Mouse (Mus musculus) lung, postnatal 0 days (tissue): ENCODE measurements around the gene Ttc33. TPM values are rescaled to one million over a fixed set of nuclear protein-coding genes. Genes with fewer than 3 reads are reported as not detected.

Experiments used
- ATAC-seq: fragments of 200-750 bp; cut with Nextera tagmentation; 2 replicates; pipeline ENCODE4 v1.8.0; 2017; ENCODE audit warnings: moderate library complexity
- DNase-seq: peaks from one replicate; pipeline ENCODE4 v3.0.0-alpha.2; 2016; ENCODE audit warnings: low spot score
- H3K27ac ChIP-seq: fragments of 300-500 bp; sonication (generic); 2 replicates; pipeline ENCODE4 v1.5.1; 2014; ENCODE audit warnings: antibody characterized with exemption, mild to moderate bottlenecking, low read length, mixed read lengths
- H3K27me3 ChIP-seq: fragments of 300-500 bp; sonication (generic); replicated peaks from 2 replicates; pipeline ENCODE4 v1.6.1; 2014; ENCODE audit warnings: low read length, mixed read lengths; ENCODE audit not compliant: insufficient read depth
- H3K36me3 ChIP-seq: fragments of 300-500 bp; sonication (generic); 2 replicates; pipeline ENCODE4 v1.6.1; 2014; ENCODE audit warnings: low read length, mixed read lengths; ENCODE audit not compliant: insufficient read depth
- H3K4me1 ChIP-seq: fragments of 300-500 bp; sonication (generic); 2 replicates; pipeline ENCODE4 v1.6.1; 2014; ENCODE audit warnings: antibody characterized with exemption, low read depth, low read length, mixed read lengths; ENCODE audit not compliant: insufficient read depth
- H3K4me2 ChIP-seq: fragments of 300-500 bp; sonication (generic); replicated peaks from 2 replicates; pipeline ENCODE4 v1.6.1; 2014; ENCODE audit warnings: low read depth, mild to moderate bottlenecking, low read length, moderate library complexity, mixed read lengths
- H3K4me3 ChIP-seq: fragments of 300-500 bp; sonication (generic); 2 replicates; pipeline ENCODE4 v1.5.1; 2014; ENCODE audit warnings: low read depth, low read length
- H3K9ac ChIP-seq: fragments of 300-500 bp; sonication (generic); replicated peaks from 2 replicates; pipeline ENCODE4 v1.6.1; 2014; ENCODE audit warnings: low read depth, mild to moderate bottlenecking
- H3K9me3 ChIP-seq: fragments of 300-500 bp; sonication (generic); 2 replicates; pipeline ENCODE4 v1.6.1; 2016; ENCODE audit warnings: low read length, mixed read lengths
- CTCF ChIP-seq: IDR thresholded peaks from 2 replicates; pipeline ENCODE4 v1.5.1; 2016; ENCODE audit warnings: antibody characterized with exemption, mild to moderate bottlenecking
- EP300 ChIP-seq: IDR thresholded peaks from 2 replicates; pipeline ENCODE4 v1.6.1; 2016; ENCODE audit warnings: antibody characterized with exemption, mild to moderate bottlenecking, control low read depth
- WGBS: fragments of 180-500 bp; shearing (Covaris S2); extraction: QIAGEN DNeasy Blood & Tissue Kit; methylation state at CpG from one replicate; pipeline ENCODE4 v1.1.7; 2014; 5-methylcytosine and 5-hydroxymethylcytosine counted together
- polyA plus RNA-seq: library from polyadenylated mRNA; unstranded; fragments of >200 nt; fragmentation: Nextera tagmentation; extraction: Ambion mirVana; gene quantifications from 2 replicates; pipeline ENCODE4 v1.2.1, GENCODE M21; 2015

The Ttc33 gene
- polyA plus RNA-seq, 1 experiment from 2014 or later: 35.9 TPM

DNA sequence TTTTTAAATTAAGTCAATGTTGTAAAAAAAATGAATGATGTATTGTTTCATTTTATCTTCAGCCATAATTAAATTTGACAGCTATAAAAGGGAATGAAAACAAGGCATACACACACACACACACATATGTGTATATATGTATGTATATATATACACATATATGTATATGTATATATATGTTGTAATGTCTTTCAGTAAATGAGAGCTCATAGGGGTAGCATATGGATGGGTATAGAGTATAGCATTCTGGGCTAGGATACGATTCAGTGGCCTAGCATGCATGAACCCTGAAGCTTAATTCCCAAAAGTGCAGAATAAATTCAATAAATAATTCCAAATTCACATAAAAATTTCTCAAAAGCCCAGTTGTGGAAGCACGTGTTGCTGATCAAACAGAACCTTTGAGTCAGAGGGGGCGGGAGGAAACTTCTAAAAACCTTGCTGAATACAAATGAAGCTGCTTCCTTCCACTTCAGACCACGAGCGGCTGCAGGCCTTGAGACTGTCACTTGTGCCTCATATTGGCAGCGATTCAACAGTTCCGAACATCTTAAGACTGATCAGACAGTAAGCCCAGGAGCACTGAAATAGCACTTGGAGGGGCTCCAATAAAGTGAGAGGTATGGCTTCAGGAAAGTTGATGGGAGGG, 51.8 kb downstream of the Ttc33 start:
- H3K36me3 ChIP-seq: no peaks in the 10 kb centered on the region
- peaks cover 11% of the 10 kb centered on the region; the same call in 1 of the 2 replicates for H3K27me3 ChIP-seq
- WGBS: 42% methylated on average over 7 of the region's 7 CpGs
- peak; percentile 14 for DNase-seq
- peaks cover 4% of the 10 kb centered on the region; the same call in 1 of the 2 replicates for H3K4me1 ChIP-seq
- no peak for ATAC-seq
- no peak overlapping the region for H3K27ac ChIP-seq
- no peak overlapping the region for H3K4me3 ChIP-seq
- H3K9ac ChIP-seq: no peak overlapping the region
- H3K4me2 ChIP-seq: no peak overlapping the region
- TF ChIP-seq EP300 (no peak), CTCF (no peak)
- no peaks in the 10 kb centered on the region for H3K9me3 ChIP-seq

DNA sequence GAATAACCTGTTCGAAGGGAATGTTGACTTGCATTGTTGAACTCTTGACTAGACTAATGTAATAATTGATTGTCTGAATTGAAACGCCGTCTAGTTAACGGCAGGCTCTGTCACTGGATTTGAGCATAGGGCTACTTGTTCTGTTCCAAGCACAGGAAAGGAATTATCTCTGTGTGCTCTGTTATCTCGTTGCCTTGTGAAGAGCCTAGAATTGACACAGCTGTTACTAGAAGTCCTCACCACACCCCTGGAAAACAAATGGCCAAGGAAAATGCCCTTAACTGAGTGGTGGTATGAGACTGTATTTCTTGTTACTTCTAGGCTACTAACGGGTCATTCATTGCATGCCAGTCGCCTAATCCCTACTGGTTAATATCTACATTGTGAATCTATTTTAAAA, 52.7 kb downstream of the Ttc33 start:
- ATAC-seq (no peak), DNase-seq (no peak)
- WGBS: 53% methylated on average over 7 of the region's 7 CpGs
- no peak overlapping the region for H3K4me3 ChIP-seq
- no peak overlapping the region for H3K27ac ChIP-seq
- H3K36me3 ChIP-seq: no peaks in the 10 kb centered on the region
- peaks cover 19% of the 10 kb centered on the region; the same call in 1 of the 2 replicates for H3K27me3 ChIP-seq
- TF ChIP-seq CTCF: no peak
- TF ChIP-seq EP300: no peak
- no peaks in the 10 kb centered on the region for H3K9me3 ChIP-seq
- H3K4me1 ChIP-seq: peaks cover 9% of the 10 kb centered on the region; the same call in 1 of the 2 replicates
- no peak overlapping the region for H3K9ac ChIP-seq
- H3K4me2 ChIP-seq: no peak overlapping the region

DNA sequence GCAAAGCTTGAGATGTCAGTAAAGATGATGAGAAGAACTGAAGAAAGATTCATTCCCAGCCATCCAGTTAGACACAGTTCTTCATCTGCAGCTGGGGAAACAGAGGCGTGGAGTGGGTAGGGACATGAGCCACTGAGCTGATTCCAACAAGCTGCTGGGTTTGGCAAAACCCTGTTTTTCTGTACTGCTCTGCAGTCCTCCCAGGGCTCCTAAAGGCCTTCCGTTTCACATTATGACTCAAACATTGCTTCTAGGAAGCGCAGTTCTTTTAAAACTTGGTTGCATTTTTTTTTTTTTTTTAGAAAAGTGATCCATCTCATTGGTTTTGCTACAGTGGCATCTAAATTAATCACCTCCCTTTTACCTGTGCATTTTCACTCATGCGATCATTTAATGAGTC, 53.2 kb downstream of the Ttc33 start:
- DNase-seq (peak; percentile 18), ATAC-seq (no peak)
- no peaks in the 10 kb centered on the region for H3K36me3 ChIP-seq
- no peaks in the 10 kb centered on the region for H3K9me3 ChIP-seq
- H3K4me1 ChIP-seq: peaks cover 13% of the 10 kb centered on the region; the same call in 1 of the 2 replicates
- H3K27me3 ChIP-seq: peaks cover 24% of the 10 kb centered on the region; the same call in 1 of the 2 replicates
- no peak overlapping the region for H3K27ac ChIP-seq
- no peak overlapping the region for H3K9ac ChIP-seq
- no peak overlapping the region for H3K4me3 ChIP-seq
- no peak overlapping the region for H3K4me2 ChIP-seq
- TF ChIP-seq CTCF (no peak), EP300 (no peak)
- WGBS: 81% methylated on average over 4 of the region's 4 CpGs

DNA sequence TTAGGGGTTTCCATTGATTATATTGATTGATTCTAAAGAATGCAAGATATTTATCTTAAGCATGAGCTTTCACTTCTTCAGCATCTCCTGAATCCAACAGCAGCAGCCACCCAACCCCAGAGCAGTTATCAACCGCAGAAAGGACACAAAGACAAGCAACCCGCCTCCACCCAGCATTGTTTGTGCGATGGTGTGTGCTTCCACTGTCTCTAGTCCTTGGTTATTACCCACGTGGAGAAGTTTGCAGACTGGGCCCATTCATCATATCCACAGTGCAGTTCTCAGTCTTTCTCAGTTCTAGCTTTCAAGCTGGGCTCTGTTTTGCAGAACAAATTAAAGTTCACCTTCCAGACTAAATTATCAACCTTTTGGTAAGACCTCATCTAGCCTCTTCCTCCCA, 54.0 kb downstream of the Ttc33 start:
- WGBS: 65% methylated on average over 4 of the region's 4 CpGs
- Histone ChIP-seq H3K36me3 (no peaks in the 10 kb centered on the region), H3K27me3 (peaks cover 25% of the 10 kb centered on the region; the same call in 1 of the 2 replicates), H3K27ac (no peak overlapping the region), H3K4me3 (no peak overlapping the region), H3K9me3 (no peaks in the 10 kb centered on the region), H3K4me2 (no peak overlapping the region), H3K4me1 (peaks cover 16% of the 10 kb centered on the region; the same call in 1 of the 2 replicates), H3K9ac (no peak overlapping the region)
- TF ChIP-seq EP300 (no peak), CTCF (no peak)
- DNase-seq: no peak
- no peak for ATAC-seq

DNA sequence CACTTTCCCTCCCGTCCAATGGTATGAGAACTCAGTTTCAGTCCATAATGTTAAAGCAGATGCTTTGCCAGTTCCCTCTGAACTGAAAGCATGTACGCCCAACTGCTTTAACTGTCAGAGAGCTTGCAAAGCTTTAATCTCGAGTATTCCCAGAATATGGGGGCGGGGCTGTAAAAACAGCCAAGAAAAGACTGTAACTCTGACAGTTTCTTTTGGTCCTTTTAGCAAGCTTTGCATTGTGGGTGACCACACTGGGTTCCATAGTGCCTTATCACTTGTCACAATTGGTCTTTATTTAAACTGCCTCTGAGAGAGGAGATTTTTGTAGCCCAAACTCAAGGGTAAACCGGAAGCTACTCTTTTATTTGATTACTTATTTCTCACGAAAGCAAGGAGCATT, 54.6 kb downstream of the Ttc33 start:
- peaks cover 16% of the 10 kb centered on the region; the same call in 1 of the 2 replicates for H3K4me1 ChIP-seq
- ATAC-seq: no peak

DNA sequence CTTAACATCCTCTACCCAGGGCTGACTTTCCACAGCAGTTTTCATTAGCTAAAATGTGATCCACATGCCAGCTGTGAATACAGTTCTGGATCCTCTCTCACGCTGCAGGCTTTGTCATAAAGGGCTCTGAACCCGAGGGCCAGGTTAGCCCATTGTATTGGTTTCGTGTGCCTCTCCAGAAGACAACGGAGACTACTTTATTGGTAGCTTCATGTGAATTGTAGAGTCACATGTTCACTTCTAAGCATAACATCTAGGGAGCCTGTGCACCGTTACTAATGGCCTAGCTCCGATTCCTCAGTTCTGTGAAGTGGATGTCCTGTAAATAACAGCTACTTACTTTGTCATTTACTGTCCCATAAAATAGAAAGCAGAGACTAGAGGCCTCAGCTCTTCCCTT, 55.0 kb downstream of the Ttc33 start:
- Histone ChIP-seq H3K4me3 (no peak overlapping the region), H3K27ac (no peak overlapping the region), H3K27me3 (peaks cover 28% of the 10 kb centered on the region; the same call in 1 of the 2 replicates), H3K9ac (no peak overlapping the region), H3K36me3 (no peaks in the 10 kb centered on the region), H3K9me3 (no peaks in the 10 kb centered on the region), H3K4me2 (no peak overlapping the region), H3K4me1 (peaks cover 15% of the 10 kb centered on the region; the same call in 1 of the 2 replicates)
- ATAC-seq (no peak), DNase-seq (no peak)
- no peak for TF ChIP-seq EP300
- TF ChIP-seq CTCF: no peak
- WGBS: 79% methylated on average over 6 of the region's 6 CpGs

More for the DNA sequence above, 54.6 kb downstream of the Ttc33 start:
- WGBS: 47% methylated on average over 6 of the region's 6 CpGs
- no peaks in the 10 kb centered on the region for H3K9me3 ChIP-seq
- no peaks in the 10 kb centered on the region for H3K36me3 ChIP-seq
- H3K4me3 ChIP-seq: no peak overlapping the region
- no peak for TF ChIP-seq CTCF
- no peak for TF ChIP-seq EP300
- DNase-seq: peak; percentile 10
- no peak overlapping the region for H3K27ac ChIP-seq
- H3K4me2 ChIP-seq: no peak overlapping the region
- H3K9ac ChIP-seq: no peak overlapping the region
- H3K27me3 ChIP-seq: peaks cover 28% of the 10 kb centered on the region; the same call in 1 of the 2 replicates
